Mouse (Mus musculus): ENCODE measurements around the gene Gm42372.

- no peak for TF ChIP-seq POLR2A (IDR thresholded peaks at IDR 0.05; ENCODE audit: insufficient read depth, low read length)
- no peak for TF ChIP-seq CTCF (IDR thresholded peaks at IDR 0.05; ENCODE audit: low read depth, low read length)
Observed at GRCm38 (mm10) chr7:16980348-16980747, 2.5 kb upstream of the Gm42372 start.
